Mouse (Mus musculus): Measurements from ENCODE around the gene Map3k15. TPM values are rescaled to one million over a fixed set of nuclear protein-coding genes. Genes with fewer than 3 reads are reported as not detected.

The Map3k15 gene
- total RNA-seq, 2 experiments from 2014 or later = 9.3 to 11.2 TPM

DNA sequence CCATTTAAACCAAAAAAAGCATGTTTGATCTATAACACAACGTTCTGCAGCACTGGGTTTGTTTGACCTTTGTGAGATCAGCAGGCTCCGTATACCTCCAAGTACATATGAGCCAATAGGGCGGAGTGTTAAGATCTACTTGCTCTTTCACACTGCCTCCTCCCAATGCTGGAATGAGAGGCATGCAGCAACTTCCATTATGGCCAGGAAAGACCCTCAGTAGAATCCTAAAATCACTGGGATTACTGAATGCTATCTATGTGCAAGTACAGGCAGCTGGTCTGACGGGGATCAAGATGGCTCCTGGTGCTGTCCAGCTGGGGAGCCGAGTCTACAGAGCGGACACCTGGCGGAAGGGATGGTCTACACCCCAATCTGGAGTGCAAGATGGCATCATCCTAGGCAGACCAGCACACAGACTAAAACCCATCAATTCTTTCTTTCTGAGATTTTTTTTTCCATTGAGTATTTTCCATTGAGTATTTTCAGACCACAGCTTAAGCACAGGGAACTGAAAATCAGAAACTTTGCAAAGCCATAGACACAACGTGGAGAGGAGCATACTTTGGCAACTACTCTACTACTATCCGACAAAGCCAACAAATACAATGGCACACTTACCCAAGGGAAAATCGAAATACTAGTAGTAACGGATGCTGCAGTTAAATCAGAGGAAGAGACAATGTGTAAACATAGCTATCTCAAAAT, 146.1 kb downstream of the Map3k15 start:
- ATAC-seq (ENCODE audit: poor library complexity, severe bottlenecking) = no peak

DNA sequence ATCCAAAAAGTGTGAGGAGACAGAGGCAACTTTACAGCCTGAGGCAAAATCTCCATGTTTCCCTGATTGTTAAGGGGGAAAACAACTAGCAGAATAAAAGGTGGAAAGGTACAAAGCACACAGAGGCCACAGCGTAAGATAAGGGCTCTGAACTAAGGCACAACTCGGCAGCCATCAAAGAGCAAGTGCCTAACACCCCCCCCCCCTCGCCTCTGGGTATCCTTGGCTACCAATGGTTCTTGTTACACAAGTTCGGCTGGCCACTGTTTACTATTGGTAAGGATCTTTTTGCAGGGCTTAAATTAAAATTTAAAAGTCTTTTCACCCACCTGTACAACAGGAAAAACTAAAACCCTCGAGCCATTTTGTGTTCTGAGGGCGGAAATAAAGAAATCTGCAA, 147.5 kb downstream of the Map3k15 start:
- ATAC-seq (ENCODE audit: poor library complexity, severe bottlenecking) = no peak

DNA sequence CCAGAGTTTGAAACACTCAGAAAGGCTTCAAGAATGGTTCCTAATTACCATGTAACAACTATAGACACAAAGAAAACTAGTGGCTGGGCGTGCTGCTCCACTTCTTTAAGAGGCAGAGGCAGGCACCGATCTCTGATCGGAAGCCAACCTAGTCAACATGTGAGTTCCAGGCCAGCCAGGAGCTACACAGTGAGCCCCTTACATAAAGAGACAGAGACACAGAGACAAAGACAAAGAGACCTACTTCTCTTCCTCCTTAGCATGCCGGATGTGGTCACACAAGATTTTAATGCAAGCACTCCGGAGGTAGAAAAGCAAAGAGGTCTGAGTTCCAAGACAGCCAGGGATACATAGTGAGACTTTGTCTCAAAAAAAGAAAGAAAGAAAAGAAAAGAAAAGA, 147.9 kb downstream of the Map3k15 start:
- 0 out of 2 replicates have a peak, but pooled peaks have one; percentile 18 for ATAC-seq (ENCODE audit: poor library complexity, severe bottlenecking)

DNA sequence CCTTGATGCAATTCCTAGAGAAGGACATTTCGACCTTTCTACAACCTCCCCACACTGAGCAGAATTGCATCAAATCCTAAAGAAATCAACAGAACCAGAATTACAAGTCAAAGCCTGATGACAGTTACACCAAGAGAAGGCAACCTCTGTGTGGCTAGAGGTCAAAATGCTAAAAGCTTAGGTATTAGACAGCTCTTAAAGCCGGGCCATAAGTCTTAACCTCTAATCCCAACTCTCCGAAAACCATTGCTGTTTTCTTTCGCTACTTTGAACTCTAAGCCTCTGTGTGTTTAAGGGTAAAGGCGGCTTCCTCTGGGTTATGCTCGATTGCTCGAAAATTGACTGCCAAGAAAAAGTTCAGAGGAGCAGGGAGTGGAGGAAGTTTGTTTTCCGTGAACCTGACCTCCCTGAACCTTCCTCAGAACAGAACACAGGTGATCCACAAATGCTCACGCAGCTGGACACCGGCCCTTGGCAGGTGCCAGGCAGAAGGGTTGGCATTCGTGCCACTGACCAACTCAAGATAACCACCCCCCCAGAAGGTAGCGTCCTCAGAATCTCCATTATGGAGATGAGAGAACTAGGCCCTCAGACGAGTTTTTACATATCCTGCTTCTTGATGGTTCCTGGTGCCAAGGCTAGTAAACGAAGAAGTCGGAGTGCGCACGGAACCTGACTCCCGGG, 149.1 kb downstream of the Map3k15 start:
- peak; percentile 5 for ATAC-seq (ENCODE audit: poor library complexity, severe bottlenecking)

DNA sequence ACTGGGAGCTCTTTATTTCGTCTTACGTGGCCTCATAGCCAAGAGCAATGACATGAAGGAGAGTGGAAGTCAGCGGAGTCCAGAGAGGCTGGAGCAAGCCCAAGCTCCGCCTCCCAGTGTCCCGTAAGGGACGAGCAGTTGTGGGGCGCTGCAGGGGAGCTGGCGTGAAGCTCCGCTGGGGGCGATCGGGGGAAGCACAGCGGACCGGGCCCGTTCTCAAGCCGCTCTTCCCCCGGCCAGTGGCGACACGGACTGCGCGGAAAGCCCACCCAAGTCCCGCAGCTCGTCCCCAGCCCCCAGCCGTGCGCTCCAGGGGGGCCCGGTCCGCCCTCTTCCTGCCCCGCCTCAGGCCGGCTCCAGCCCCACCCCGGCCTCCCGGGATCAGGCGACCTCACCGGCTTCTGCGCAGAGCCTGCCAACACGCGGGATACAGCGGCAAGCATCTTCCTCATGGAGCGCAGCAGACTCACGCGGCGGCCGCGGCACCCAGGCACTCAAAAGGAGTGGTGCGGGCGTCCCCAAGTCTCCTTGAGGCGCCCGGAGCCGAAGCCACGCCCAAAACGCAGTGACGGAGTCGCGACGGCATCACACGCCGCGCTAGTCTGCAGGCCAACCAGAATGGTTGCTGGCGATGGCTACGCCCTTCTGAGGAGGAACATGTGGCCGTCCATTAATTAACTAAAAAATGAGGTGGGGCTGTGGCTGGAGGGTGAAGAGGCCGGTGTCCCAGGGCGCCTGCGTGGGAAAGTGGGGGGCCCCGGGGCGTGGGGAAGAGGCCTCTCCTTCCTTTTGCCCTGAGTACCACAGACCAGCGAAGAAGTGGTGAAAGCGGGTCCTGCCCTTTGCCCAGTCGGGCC, 149.9 kb downstream of the Map3k15 start, which contains the start of gene Pdha1:
Gene Pdha1, minus strand, starts transcription at position 553 of the 857 bp plus-strand sequence.
- ATAC-seq (ENCODE audit: poor library complexity, severe bottlenecking) = peak; percentile 88

DNA sequence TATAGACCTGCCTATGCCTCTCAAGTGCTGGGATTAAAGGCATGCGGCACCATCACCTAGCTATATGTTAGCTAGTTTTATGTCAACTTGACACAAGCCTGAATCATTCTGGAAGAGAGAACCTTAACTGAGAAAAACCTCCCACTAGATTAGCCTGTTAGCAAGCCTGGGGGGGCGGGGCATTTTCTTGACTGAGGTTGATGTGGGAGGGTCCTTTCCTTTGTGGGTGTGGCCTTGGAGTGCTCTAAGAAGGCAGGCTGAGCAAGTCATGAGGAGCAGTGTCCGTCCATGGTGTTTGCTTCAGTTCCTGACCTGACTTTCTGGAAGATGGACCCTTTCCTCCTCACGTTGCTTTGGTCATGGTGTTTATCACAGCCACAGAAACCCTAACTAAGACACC, 158.6 kb downstream of the Map3k15 start:
- ATAC-seq (ENCODE audit: poor library complexity, severe bottlenecking) = no peak

DNA sequence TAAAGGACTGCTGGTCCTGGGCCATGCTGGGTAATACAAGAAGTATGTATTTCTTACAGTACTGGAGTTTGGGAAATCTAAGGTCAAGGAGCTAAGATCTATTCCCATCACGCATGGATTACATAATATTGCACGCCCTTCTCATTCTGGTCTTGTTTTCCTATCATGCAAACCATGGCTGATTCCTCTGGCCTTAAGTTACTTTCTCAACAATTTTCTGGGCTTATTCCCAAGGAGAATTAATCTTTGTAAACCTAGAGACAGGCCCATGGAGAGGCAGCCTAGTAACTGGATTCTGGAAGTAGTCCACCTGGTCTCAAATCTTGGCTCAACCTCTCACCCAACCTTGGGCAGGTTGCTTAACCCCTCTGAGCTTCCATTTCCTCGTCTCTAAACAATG, 159.2 kb downstream of the Map3k15 start:
- ATAC-seq (ENCODE audit: poor library complexity, severe bottlenecking) = no peak

DNA sequence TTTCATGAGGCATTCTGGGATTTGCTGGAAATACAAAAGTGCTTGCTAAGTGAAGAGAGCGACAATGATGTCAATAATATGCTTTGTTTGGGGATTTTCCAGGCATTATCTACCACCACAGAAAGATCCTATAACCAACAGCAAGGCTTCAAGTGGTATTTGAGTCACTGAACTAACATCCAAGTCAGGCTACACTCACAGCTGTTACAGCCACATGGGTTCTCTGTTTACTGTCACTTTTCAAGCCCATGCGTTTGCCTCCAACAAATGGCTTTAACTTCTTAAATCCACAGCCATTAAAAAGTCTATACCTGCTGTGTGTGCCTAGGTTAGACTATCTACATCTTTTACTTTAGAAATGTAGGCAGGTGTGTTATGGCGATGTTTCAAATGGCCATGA, 160.6 kb downstream of the Map3k15 start:
- no peak for ATAC-seq (ENCODE audit: poor library complexity, severe bottlenecking)

DNA sequence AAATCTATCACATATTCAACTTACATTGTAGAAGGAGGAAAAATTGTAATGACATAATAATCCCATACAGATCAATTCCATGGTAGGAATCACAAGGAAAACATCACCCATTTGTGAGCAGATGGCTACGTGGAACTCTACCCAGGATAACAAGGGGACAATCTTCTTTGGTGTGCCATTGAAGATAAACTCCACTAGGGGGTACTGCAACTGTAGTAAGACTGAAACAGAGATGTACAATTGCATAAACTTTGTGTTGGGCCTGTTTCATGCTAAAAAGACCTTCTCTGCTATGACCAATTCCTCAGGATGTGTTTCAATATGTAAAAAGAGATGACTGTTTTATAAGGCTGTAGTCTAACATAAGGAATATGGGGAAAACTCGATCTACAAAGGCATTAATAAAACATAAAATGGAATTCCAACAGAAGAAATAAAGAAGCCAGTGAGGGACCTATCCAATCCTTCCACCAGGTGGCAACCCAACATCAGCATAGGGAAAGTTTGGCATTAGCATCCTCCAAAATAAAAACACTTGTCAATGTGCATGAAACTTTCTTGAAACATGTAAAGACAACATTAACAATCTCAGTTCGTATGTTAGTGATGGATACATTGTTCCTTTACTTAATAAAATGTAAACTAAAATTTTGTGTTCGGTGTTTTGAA, 165.0 kb downstream of the Map3k15 start:
- ATAC-seq (ENCODE audit: poor library complexity, severe bottlenecking) = no peak

DNA sequence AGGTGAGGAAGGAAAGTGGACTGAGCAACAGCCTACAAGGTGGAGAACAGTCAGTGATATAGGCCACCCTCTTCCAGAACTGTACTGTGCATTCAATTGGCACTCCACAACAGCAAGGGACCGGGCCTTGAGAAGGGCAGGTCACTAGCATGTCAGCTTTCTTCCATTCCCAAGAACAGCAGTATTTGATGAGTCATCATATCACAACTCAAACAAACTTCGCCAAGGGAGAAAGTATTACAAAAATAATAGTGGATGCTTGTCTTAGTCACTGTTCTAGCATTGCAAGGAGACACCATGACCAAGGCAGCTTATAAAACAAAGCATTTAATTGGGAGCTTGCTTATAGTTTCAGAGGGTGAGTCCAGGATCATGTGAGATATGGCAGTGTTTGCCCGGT, 176.0 kb downstream of the Map3k15 start:
- ATAC-seq (ENCODE audit: poor library complexity, severe bottlenecking) = no peak

DNA sequence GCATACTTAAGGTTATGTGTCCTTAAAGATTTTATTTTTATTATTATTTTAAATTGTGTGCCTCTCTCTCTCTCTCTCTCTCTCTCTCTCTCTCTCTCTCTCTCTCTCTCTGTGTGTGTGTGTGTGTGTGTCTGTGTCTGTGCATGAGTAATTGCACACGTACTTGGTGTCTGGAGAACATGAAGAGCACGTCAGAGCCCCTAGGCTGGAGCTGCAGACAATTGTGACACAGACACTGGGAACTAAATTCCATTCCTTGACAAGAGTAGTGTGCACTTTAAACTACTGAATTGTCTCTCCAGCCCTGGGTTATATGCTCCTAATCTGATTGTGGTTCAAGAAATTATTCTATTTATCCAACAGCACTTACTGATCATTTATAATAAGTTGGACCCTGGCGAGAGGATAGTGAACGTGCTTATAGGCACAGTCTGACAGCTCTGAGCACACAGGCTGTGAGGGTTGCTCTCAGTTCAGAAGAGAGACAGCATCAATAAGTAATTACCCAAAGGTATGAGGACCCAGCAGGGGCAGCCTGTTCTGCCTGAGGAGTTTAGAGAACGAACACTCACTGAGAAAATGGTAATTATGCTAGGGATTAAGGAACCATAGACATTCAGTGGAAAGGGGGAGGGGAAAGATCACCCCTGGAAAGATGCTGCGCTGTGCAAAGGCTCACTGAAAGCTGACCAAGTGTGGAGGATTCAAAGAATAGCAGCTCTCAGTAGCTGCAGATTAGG, 178.2 kb downstream of the Map3k15 start:
- no peak for ATAC-seq (ENCODE audit: poor library complexity, severe bottlenecking)

DNA sequence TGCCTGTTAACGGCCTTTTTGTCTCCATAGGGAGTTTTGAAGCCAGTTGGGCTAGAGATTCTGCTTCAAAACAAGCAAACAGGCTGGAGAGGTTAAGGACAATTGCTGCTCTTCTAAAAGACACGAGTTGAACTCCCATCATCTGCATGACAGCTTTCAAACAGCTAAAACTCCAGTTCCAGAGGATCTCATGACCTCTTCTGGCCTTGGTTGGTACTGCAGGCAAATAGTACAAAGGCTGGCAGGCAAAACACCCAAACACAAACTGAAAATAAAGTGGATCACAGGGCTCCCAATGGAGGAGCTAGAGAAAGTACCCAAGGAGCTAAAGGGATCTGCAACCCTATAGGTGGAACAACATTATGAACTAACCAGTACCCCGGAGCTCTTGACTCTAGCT, 181.9 kb downstream of the Map3k15 start:
- peak; percentile 82 for ATAC-seq (ENCODE audit: poor library complexity, severe bottlenecking)

Other genes starting within 250 kb of the Map3k15 start
- gene Pdha1, start 150.0 kb downstream of the Map3k15 start, total RNA-seq (2015) = 85.1 and 86.0 TPM in 2 replicates
- 111 and 116 TPM in 2 replicates for gene Pdha1, start 150.0 kb downstream of the Map3k15 start, total RNA-seq (2017)

Measured in megakaryocyte, adult 5-6 weeks (primary cell).